Mouse (Mus musculus) cerebellum, adult 9-11 months (tissue): ENCODE results near the gene Map2k1.
"Not testable (repeated sequence)": the region's sequence is repeated elsewhere in the genome, so short reads cannot be mapped to it uniquely, and the experiment has no call there.

Experiments
- DNase-seq: peaks from one replicate; pipeline ENCODE4 v3.0.0; 2022

The Map2k1 gene

DNA sequence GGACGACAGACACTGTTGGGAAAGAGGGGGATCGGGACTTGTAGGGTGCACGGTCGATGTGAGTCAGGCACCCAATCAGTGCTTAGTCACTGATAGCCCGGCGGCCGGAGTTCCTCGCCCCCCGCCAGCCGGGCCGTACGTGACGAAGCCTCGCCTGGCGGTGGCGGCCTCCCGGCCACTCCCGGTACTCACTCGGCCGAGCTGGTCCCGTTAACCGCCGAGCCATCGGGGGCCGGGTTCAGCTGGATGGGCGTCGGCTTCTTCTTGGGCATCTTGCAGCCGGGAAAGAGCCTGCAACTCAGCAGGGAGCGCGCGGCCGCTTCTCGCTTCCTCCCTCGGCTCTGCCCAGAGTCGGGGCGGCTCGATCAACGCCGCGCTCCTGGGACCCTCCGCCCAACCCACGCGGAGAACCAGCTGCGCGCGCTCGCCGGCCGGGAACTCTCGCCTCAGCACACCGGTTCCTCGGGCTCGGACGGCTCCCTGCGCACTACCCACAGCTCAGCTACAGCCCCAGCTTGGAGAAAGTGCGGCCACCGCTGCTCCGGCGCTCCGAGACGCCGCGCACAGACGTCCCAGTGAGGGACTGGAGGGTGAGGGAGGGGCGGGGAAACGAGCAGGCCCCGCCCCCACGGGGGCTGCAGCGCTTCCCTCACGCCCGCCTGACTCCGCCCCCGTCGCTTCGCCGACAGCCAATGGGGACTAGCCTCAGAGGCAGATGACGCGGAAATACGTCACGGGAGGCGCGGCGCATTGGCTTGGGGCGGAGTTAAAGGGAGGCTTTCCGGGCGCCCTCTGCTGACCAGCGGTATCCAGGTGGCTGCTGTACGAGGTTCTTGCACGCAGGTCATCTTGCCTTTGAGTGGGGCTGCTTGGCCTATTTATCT is at the start of gene Map2k1:
TSS of gene Map2k1 (minus strand) at position 611 of the 884 bp plus-strand sequence.
- peak; percentile 100 for DNase-seq

DNA sequence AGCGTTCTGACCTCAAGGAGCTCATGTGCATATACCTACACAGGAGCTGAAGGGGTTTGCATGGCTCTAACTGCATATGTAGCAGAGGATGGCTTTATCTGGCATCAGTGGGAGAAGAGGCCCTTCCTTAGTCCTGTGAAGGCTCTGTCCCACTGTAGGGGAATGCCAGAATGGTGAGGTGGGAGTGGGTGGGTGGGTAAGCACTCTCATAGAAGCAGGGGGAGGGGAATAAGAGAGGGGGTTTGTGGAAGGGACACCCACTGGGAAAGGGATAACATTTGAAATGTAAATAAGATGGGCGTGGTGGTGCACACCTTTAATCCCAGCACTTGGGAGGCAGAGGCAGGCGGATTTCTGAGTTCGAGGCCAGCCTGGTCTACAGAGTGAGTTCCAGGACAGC is 49.7 kb upstream of the Map2k1 start:
- DNase-seq: not testable (repeated sequence)

GRCm38 (mm10) chr9:64282404-64282987 is 29.1 kb upstream of the Map2k1 start:
- no peak for DNase-seq

DNA sequence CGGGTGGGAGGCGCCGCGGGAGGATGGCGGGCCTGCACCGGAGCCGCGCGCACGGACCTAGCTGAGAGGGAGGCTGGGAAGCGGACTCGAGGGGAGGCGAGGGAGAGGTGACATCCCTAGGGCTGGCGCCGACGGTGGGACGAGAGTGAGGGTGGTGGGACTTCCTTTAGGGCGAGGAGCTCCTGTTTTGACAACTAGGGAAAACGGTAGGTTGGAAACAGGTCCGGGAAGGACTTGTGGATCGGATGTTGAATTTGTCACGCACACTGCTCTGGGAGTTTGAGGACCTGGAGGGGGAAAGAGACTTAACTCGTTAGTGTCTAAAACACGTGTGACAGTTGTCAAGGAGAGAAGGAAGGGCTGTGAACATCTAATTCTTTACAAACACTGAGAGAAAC is 28.3 kb upstream of the Map2k1 start:
- DNase-seq: no peak

- peak; percentile 93 for DNase-seq
These were observed 27.8 kb upstream of the Map2k1 start, which contains the start of gene Tipin for GRCm38 (mm10) chr9:64281105-64281780. TSS of gene Tipin (plus strand) at chr9:64281581.

DNA sequence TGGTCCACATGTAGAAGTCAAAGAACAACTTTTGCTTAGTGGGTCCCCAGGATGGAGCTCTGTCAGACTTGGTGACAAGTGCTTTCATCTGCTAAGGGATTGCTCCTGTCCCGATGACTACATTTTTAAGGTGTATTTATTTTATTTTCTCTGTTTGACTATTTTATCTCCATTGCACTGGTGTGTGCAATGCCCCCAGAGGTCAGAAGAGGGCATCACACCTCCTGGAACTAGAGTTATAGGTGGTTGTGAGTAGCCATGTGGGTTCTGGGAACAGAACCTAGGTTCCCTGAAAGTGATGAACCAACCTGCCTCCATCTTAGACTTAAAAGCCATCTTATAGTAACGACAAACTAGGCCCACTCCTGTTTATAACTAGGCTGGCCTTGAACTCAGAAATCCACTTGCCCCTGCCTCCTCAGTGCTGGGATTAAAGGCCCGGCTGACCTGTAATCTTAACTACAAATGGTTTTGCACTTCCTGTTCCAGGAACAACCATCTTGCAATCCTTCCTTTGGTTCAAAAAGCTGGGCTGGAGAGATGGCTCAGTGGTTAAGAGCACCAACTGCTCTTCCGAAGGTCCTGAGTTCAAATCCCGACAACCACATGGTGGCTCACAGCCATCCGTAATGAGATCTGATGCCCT is 25.4 kb upstream of the Map2k1 start:
- DNase-seq: no peak

- peak; percentile 57 for DNase-seq
These were observed 24.3 kb upstream of the Map2k1 start for GRCm38 (mm10) chr9:64277706-64278105.

DNA sequence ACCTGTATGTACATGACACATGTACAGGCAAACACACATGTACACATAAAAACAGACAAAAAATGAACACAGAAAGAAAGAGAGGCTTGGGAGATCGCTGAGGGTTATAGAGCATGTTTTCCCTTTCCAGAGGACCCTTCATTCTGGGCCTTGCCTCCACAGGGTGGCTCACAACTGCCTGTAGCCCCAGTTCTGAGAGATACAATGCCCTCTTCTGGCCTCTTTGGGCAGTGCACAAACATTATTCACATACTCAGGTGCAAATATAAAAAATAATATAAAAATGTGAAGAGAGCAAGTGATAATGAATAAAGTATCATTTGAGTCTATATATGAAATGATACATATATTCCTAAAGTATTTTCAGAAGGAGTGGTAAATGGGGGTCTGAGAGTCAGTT is 21.5 kb upstream of the Map2k1 start:
- no peak for DNase-seq

- no peak for DNase-seq
These were observed 20.9 kb upstream of the Map2k1 start for GRCm38 (mm10) chr9:64274291-64274690.

DNA sequence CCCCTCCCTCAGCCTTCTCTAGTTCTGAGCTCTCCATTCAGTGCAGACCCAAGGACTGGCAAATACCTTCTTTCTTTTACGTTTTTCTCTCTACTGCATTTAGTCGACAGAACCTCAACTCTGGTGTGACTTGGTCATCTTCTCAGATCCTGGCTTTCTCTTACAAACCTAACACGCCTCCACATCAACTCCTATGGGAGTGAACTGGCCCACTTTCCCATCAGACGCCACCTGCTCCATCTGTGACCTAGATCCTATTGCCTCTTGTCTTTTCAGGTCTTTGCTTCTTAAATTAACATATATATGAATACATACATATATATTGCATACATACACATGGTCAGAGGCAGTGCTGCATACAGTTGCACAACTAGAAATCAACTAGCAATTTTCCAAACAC is 20.3 kb upstream of the Map2k1 start:
- DNase-seq: no peak

DNA sequence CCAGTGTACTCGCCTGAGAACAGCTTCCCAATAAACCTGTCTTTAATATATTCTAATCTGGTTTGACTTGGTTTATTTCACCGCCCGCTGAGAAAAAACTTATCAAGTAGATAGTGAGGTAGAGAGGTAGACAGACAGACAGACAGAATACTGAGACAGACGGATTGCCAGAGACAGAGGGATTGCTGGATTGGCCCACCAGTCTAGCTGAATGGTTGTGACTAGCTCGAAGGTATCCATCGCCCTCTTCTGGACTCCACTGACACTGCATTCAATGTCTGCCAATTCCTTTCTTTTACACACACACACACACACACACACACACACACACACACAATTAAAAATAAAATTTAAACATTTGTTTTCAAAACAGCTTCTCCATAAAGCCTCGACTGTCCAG is 19.2 kb upstream of the Map2k1 start:
- no peak for DNase-seq

- DNase-seq: no peak
These were observed 17.8 kb upstream of the Map2k1 start for GRCm38 (mm10) chr9:64271249-64271648.

GRCm38 (mm10) chr9:64268836-64269235 is 15.4 kb upstream of the Map2k1 start:
- DNase-seq: not testable (repeated sequence)

DNA sequence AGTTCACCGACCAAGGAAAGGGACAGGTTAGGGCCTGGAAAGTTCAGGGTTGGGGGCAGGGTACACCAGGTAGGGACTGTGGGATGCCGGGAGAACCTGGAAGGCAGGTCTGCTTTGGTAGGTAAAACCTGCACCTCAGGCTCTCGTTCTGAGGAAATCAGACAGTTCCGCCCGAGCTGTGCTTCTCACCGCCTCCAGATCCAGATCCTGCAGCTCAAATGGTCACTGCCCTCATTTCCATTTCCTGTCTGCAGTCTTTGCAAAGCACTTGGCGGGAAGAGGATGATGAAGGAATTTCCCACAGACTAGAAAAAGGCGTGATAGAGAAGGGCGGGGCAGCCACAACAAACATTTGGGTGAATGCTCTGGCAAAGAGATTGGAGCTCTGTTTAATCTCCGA is 14.8 kb upstream of the Map2k1 start:
- DNase-seq: no peak

DNA sequence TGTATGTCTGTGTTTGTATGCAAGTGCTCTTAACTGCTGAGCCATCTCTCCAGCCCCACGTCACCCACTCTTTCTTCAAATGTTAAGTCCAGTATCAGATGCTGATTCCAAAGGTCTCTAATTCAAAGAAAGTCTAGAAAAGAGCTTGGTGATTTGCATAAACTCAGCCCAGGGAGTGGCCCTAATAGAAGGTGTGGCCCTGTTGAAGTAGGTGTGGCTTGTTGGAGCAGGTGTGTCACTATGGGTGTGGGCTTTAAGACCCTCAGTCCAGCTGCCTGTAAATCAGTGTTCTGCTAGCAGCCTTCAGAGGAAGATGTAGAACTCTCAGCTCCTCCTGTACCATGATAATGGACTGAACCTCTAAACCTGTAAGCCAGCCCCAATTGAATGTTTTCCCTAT is 13.8 kb upstream of the Map2k1 start:
- no peak for DNase-seq

DNA sequence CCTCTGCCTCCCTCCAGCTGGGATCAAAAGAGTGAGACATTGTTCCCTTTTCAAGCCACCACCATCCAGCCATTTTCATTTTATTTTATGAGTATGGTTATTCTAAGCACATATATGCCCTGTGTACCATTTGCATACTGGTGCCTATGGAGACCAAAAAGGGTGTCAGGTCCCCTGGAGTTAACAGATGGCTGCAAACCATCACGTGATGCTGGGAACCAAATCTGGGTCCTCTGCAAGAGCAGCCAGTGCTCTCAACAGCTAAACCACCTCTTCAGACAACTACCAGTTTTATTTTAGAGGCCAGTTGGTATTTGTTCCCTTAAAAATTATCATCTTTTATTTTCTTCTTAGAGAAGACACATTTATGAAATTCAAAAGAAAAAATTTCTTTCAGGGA is 11.4 kb upstream of the Map2k1 start:
- no peak for DNase-seq

DNA sequence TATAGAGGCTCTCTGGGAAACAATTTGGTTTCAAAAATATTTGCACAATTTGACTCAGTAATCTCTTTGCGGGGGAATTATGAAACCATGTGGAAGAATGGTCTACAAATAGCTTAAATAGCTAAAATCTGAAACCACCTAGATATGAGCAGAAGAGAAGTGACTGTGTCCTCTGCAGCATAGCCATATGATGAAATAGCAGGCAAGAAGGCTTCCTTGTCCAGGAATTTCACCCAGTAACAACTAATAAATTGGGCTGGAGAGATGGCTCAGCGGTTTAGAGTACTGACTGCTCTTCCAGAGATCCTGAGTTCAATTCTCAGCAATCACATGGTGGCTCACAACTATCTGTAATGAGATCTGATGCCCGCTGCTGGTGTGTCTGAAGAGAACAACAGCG is 7.6 kb upstream of the Map2k1 start:
- DNase-seq: no peak

- no peak for DNase-seq
These were observed 6.5 kb upstream of the Map2k1 start for GRCm38 (mm10) chr9:64259906-64260305.

DNA sequence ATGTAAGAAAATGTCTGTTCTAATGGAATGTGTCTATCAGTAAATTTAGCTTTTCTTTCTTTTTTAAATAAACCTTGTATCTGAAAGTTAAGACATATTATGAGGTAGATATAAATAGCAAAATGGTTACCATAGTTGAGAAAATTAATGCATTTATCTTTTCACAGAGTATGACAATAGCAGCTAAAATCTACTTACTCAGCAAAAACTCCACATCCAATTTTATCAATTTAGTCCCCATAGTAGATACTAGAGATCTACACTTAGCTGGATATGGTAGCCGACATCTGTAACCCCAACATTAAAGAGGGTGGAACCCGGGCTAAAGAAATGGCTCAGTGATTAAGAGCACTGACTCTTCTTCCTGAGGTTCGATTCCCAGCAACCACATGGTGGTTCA is 2.8 kb upstream of the Map2k1 start:
- DNase-seq: no peak

GRCm38 (mm10) chr9:64255422-64255821 is 2.0 kb upstream of the Map2k1 start:
- no peak for DNase-seq

DNA sequence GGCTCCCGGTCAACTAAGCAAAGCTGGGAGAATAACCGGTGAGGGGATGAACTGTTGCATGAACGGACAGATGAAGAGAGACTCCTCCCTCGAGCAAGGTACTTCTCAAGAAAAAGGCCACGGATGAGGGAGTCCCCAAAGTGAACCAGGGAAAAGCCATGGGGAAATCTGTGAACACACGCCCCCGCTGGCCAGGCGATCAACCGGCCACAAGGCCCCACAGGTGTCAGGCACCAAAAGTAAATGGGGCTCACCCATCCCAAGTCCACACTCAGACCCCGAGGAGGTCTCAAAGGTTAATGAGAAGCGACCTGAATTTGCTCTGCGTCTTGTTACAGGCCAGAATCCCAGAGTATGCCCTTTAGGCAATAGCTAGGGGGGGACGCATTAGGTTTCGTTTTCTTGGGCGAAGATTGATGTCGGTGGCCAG is 825 bp downstream of the Map2k1 start:
- peak; percentile 38 for DNase-seq

DNA sequence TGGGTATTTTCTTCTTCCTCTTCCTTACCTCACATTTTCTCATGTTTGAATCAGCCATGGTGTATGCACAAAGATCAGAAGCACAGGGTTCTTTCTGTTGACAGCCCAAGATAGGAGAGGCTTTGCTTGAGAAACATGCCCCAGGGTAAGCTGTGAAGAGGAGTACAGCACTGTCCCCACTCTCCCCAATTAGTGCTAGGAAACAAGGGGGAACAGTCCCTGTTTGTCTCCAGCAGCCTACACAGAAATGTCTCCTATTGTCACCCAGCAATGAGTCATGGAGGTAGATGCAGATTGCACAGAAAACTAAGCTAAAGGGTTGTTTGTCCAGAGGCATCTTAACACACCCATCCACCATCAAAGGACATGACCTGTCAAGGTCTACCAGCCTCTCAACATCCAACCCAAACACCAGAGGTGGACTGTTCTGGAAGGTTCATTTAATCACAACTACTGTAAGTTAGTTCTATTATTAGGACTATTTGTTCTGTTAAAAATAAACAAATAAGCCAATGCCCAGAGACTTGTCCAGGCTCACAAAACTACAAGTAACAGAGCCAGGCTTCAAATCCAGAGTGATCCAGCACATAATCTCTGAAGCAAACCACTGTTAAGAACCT is 3.2 kb downstream of the Map2k1 start:
- DNase-seq: no peak

GRCm38 (mm10) chr9:64249371-64249770 is 4.1 kb downstream of the Map2k1 start:
- DNase-seq: no peak
